Mouse (Mus musculus): ENCODE results near the gene Macrod1. TPM values are rescaled to one million over a fixed set of nuclear protein-coding genes. Genes with fewer than 3 reads are reported as not detected.
"Not testable (repeated sequence)": the region's sequence is repeated elsewhere in the genome, so short reads cannot be mapped to it uniquely, and the experiment has no call there.

Gene Macrod1
- polyA plus RNA-seq (2012; rRNA removed), result 22.3 and 27.2 TPM in 2 replicates

DNA sequence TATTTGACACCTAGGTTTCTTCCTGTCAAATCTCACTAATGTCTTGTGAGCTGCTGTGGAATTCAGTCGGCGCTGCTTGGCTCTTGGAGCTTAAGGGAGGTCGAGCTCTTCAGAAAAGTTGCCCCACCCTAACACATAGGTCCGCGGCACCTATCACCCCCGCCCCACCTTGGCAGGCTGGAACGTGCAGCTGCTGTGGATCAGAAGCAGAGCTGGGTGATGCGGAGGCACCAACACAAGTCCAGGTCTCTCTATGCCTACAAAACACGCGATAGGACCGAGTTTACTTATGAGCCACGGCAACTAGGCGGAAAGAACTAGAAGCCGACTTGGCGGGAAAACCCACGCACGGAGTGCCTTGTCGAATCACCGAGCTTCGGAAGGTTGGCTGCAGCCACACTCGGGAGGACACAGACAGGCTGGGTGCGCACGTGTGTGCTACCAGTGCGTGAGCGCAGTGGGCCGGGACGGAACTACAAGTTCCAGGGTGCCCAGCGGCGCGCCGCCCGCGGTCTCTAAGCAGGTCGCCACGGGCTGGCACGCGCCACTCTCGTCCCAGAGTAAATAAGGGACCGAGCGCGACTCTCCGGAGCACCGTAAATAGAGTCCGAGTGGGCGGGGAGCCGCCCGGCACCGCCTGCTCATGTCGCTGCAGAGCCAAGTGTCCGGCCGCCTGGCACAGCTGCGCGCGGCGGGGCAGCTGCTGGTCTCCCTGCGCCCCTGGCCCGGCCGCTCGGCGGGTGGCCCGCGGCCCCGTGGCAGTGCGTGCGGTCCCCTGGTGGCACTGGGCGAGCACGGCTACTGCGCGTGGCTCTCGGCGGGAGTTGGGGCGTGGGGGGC is at the start of gene Macrod1:
Gene Macrod1 (plus strand): TSS at position 563 of the 840 bp plus-strand sequence.
- peak in 1 of 2 experiments; percentile 80 for DNase-seq (ENCODE audit: extremely low spot score in 1 of 2, low spot score in 1 of 2)

DNA sequence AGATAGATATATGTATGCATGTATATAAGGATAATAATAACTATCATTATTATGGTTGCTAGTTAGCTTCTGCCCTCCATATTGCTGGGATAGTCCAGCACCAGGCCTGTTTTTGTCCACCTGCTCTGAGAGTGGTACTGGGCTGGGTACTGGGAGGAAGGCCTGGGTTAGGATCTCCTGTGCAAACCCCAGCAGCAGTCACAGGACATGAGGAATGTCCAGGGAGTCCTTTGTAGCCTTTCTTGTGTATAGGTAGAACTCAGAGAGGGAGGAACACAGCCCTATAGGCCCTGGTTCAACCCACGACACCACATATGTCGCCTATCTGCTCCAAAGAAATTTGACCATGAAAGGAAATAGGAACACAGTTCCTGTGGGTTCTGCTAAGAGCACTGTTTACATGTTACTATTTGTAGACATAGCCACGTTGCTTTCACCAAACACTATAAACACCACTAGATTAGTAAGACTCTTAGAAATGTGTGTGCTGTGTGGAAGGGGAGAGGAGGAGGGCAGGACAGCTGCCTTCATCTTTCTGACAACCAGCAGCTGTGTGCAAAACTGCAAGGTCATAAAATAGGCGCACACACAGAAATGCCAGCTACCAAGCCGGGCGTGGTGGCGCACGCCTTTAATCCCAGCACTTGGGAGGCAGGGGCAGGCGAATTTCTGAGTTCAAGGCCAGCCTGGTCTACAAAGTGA is 49.6 kb upstream of the Macrod1 start:
- DNase-seq (ENCODE audit: extremely low spot score in 1 of 2, low spot score in 1 of 2), result no peak

DNA sequence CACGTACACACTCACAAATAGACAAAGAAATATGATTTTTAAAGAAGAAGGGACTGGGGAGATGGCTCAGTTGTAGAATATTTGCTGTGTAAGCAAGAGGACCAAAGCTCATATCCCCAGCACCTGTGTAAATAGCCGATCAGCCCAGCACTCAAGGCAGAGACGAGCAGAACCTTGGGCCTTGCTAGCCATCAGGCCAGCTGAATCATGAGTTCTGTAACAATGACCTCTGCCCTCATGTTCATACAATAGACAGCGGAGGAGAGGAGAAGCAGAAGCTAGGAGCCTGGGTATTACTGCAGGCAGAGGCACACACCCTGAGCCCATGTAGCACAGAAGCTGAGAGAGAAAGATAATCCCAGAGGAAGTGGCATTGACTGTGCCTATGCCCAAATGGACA is 44.2 kb upstream of the Macrod1 start:
- DNase-seq (ENCODE audit: extremely low spot score in 1 of 2, low spot score in 1 of 2), result no peak

DNA sequence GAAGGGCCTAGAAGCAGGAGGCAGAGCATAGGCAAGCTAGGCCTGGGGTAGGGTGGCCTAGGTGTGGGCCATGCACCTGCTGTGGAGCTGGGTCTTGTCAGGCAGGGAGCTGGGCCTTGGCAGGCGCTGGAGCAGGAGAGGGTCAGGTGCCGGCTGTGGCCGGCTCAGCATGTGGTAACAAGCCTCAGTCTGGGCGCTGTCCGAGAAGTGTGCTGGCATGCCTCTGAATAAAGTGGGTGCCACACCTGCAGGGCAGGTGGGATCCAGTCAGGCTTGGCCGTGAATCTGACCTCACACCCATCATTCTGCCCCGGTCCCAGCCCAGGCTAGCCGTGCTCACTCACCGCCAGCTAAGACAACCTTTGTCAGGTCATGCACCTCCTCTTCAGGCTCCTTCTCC is 42.6 kb upstream of the Macrod1 start:
- no peak for DNase-seq (ENCODE audit: extremely low spot score in 1 of 2, low spot score in 1 of 2)

DNA sequence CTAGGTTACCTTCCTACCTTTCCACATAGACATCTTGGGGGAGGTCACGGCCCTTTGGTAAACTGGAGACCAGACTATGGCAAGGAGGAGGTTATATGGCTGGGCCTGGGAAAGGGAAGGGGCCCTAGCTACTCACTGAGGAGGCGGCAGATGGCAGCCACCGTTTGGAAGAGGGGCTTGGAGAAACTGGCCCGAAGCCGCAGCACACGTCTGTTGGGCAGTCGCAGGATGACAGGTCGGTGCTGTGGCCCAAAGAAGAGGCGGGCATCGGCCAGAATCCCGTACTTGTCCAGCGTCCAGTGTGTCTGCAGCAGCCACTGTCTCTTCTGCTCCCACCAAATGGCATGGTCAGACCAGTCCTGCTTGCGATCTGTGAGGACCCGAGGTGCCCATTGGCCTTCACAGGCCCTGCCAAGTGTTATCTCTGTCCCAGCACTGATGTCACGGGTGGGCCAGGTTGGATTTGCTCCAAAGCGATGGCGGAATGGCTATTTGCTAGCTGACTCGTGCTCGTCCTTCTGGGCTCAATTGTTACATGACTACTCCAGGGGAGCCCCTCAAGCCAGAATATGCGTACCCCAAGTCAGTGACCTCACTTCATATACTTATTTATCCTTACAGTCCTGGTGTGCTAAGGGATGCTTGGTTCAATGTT is 42.0 kb upstream of the Macrod1 start:
- no peak for DNase-seq (ENCODE audit: extremely low spot score in 1 of 2, low spot score in 1 of 2)

DNA sequence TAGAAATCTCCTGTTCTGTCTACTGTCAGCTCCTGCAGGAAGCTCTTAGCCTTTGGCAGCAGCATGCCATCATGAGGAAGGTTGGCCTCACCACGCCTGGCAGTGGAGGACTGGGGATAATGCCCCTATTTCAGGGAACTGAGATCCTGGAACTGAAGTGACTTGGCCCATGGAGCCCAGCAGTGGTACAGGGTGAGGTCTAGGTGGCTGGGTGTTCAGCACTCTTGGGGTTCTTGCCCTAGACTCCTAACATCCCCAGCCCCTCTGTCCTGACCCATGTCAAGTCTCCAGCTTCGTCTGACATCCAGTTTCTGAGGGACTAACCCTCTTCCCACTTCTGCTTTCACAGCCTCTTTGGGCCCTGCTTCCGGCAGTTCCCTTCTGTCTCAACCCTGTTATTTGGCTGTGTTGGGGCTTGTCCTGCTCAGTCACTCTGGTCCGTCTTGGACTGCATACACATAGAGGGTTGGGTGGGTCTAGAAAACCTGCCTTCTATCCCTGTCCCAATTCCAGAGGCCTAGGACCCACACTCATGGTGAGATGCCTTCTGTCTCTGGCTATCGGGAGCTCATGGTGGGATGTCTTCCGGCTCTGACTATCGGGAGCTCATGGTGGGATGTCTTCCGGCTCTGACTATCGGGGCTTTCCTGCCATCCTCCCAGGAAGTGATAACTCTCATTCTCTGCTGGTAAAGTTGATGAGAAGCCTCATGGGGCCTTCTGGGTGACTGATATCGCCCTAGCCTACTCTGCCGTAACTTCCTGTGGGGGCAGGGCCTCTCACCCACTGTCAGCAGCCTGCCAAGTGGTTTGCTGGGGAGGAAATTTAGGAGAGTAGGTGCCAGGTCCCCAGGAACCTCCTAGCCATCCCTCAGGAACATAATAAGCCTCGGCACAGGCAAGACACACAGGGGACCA is 38.8 kb upstream of the Macrod1 start:
- no peak for DNase-seq (ENCODE audit: extremely low spot score in 1 of 2, low spot score in 1 of 2)

DNA sequence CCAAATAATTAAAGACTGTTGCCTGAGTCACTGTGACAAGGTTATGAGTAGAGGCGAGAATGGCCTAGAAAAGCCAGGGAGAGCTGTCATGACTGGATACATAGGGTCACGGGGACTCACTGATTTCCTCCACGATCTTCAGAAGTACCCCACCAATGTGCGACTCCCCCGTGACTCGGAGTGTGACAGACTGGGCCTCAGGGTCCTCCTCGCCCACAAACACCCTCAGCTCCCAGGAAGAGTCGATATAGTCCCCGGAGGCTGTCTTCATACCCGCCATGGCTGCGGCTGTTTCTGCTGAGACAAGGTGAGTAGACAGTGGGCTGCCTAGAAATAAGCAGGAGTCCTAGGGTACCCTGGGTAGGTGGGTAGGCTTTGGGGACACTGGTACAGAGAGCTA is 38.1 kb upstream of the Macrod1 start:
- DNase-seq (ENCODE audit: extremely low spot score in 1 of 2, low spot score in 1 of 2), result no peak

DNA sequence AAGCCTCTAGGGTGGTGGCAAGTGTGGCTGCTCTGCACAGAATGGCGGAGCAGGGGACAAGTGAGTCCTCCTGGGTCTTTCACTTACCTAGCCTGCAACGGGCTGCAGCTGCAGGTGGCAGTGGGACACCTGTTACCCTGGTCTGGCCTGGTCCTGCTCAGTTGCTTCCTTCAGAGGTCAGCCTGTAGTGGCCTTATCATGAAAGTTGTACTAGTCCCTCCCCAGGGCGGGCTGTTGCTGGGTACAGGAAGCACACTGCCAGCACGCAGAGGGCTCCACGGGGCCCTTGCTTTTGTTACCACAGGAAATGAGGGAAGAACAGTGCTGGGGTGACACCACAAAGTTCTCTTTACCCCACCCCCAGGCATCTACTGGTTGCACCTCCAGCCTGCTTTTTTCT is 37.4 kb upstream of the Macrod1 start, which contains the start of gene Fermt3:
Gene Fermt3 (minus strand): TSS at position 279 of the 400 bp plus-strand sequence.
- no peak for DNase-seq (ENCODE audit: extremely low spot score in 1 of 2, low spot score in 1 of 2)

DNA sequence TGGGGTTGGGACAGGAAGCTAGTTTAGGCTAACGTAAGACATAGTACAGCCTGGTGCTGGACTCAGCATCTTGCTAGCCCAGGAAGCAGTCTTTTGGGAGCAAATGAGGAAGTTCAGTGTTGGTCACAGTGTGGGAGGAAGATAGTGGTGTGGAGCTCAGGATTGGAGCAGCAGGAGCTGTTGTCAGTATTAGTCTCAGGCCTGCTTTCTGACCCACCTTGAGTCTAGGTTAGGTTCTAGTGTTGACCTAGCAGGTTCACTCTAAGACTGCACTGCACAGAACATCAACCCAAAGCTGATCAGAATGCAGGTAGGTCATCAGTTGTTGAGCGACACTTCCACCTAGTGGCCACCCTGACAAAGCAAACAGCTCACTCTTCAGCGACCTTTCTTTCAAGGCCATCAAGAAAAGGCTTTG is 36.4 kb upstream of the Macrod1 start:
- peak in 1 of 2 experiments; percentile 46 for DNase-seq (ENCODE audit: extremely low spot score in 1 of 2, low spot score in 1 of 2)

DNA sequence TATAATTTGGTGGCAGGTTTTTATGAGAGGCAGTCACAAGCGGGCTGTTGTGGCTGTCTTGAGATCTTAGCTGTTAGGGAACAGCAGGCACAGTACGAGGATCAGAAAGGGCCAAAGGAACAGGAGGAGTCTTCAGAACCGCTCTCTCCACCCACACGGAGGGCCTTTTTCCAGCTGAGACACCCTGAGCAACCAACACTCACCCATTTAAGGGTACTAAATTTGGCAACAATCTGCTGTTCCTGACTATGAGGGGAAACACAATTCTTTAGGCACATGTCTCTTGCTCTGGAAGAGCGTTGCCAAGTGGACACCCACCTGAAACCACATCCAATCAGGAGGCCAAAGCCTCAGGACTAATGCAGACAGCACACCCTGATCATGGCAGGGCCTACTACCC is 27.1 kb upstream of the Macrod1 start:
- DNase-seq (ENCODE audit: extremely low spot score in 1 of 2, low spot score in 1 of 2), result peak; percentile 76 to 79

DNA sequence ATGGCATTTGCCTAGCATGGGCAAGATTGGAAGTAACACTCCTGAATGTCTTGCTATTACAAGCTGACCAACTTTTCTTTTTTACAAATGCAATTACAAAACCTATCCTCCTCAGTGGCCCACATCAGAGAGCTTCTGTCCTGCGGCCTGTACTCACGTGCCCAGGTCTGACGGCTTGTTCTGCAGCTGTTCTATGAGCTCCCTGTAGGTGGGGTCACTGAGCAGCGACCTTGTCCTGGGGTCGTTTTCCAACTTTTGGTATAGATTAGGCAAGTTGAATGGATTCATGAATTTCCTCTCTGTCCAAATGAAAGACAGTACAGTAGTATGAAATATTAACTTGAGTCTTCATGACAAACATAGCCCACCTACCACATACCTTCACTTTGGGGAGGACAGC is 22.6 kb upstream of the Macrod1 start:
- no peak for DNase-seq (ENCODE audit: extremely low spot score in 1 of 2, low spot score in 1 of 2)

DNA sequence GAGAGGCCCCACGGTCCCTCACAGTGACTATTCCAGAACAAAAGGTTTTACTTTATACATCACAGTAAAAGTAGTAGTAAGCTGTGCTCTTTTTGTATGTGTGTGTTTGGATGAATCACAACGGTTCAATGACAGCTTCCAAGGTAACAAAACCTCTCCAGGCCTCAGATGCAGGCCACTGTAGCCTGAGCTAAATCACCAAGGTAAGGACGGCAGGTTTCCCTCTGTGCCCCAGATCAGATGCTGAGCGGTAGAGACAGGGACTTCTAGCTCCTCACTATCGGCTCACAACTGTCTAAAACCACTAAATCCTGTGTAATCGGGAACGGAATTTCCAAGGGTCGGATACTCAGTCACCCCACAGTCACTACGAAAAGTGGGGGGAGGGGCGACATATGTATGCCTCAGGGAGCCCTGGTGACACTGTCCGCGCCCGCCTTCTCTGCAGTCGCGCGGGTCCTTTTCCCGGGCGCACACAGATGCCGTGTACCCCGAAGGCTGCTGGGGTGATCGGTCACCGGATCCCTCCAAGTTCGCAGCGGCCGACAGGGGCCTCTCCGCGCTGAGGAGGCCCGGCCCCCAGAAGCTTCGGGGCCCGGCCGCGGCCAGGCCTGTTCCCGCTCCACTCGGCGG is 17.4 kb upstream of the Macrod1 start:
- peak in 1 of 2 experiments; percentile 60 for DNase-seq (ENCODE audit: extremely low spot score in 1 of 2, low spot score in 1 of 2)

DNA sequence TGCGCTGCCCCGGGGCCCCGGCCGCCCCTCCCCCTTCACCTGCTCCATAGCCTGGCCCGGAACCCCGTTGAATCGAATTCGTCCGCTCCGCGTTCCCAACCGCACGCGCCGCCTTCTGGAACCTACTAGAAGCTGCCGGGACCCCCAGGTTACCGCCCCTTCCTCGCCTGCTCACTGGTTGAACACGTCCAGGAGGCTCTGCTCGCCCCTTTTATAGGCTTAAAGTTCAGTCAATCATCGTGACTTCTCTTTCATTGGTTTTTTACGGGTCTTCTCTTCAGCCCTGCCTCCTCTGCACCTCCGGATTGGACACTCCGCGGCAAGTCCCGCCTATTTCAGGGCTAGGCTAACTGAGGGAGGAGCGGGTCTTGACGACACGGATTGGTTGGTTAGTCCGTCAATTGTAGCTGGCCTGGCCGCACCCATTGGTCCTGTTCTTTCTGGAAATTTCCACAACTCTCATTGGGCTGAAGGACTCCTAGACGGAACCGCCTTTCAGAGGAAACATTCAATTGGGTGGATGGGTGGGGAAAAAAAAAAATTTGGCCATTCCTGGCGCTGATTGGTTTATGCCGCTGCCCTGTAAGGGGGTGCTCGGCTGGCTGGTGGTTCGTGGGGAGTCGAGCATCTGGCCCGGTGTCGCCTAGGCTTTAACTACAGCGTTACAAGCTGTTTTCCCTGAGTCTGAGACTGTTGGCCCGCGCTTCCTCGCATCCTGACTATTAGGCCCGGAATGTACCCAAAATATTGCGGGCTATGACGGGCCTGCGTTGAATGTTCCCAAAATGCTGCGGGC is 16.6 kb upstream of the Macrod1 start, which contains the start of gene Stip1:
Gene Stip1 (minus strand): TSS at position 127 of the 796 bp plus-strand sequence.
- peak; percentile 99 to 100 for DNase-seq (ENCODE audit: extremely low spot score in 1 of 2, low spot score in 1 of 2)

DNA sequence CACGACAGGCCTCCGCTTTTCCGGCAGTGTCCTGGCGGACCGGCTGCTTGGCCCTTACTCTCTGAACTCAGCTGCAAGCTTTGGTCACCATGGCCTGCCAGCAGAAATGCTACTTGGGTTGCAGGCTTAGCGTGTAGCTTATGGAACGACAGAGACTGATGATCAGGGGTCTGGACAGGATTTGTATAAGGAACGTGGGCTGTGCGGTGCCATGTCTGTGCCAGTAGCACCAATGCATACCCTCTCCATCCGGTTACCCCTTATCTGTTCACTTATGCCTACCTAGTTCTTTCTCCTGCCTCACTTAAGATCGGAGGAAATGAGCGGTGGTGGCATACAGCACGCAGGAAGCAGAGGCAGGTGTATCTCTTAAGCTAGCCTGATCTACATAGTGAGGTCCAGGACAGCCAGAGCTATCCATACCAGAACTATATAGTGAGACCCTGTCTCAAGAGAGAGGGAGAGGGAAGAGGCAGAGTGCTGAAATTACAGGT is 15.9 kb upstream of the Macrod1 start:
- DNase-seq (ENCODE audit: extremely low spot score in 1 of 2, low spot score in 1 of 2), result no peak

DNA sequence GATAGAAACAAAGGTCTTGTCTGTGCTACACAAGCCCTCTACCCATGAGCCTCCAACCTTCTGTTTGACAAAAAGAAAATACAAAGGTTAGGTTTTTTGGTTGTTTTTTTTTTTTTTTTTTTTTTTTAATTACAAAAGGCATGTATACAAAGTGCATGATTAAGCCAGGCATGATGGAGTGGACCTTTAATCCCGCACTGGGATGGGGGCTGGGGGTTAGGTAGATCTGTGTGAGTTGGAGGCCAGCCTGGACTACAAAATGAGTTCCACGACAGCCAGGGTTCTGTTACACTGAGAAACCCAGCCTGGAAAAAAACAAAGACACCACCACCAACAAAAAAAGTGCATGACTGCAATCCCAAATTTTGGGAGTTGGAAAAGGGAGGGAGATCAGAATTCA is 15.4 kb upstream of the Macrod1 start:
- no peak for DNase-seq (ENCODE audit: extremely low spot score in 1 of 2, low spot score in 1 of 2)

DNA sequence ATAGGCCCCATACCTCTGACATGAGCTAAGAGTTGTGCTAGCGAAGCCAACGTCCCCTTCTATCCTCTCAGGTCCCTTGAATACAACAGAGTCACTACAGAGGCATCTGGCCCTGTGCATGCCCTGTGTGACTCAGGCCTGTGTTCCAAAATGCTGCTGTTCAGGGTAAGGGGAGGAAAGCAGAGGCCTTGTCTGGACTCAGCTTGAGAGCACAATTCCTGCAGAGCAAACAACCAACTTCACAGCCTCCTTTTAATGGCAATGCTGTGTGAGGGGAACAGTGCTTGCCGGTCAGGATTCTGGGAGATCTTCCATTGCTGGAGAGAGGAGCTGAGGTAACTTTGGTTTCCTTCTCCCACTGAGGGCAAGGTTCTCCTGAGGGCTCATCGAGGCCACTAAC is 12.3 kb upstream of the Macrod1 start:
- DNase-seq (ENCODE audit: extremely low spot score in 1 of 2, low spot score in 1 of 2), result no peak

DNA sequence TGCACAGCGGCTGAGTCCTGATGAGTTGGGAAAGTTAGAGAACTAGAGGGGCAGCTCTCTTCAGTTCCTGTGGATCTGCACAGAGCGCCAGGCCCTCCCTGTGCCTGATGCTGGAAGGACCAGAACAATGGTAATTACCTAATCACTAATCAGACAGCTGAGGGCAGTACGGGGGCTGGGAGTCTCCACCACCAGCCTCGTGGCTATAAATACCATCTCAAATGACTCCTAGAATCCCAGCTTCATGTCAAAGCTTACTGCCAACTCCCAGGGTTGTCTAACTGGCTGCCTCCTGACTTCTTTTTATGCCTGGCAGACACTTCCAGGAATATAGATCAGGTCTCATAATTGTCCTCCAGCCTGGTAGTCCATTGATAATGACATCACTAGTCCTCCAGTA is 11.9 kb upstream of the Macrod1 start:
- DNase-seq (ENCODE audit: extremely low spot score in 1 of 2, low spot score in 1 of 2), result no peak

DNA sequence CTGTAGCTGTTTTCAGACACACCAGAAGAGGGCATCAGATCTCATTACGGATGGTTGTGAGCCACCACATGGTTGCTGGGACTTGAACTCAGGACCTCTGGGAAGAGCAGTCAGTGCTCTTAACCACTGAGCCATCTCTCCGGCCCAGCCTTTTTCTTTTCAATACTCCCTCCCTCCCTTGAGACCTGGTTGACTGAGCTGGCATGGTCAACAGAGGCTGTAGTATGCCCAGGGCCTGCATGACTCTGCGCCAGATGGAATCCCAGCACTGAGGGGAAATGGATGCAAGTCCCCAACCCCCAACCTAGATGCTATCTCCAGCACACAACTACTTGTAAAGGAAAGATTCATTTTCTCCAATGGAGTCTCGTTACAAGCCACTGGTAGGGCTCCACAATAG is 3.2 kb upstream of the Macrod1 start:
- DNase-seq (ENCODE audit: extremely low spot score in 1 of 2, low spot score in 1 of 2), result not testable (repeated sequence)

DNA sequence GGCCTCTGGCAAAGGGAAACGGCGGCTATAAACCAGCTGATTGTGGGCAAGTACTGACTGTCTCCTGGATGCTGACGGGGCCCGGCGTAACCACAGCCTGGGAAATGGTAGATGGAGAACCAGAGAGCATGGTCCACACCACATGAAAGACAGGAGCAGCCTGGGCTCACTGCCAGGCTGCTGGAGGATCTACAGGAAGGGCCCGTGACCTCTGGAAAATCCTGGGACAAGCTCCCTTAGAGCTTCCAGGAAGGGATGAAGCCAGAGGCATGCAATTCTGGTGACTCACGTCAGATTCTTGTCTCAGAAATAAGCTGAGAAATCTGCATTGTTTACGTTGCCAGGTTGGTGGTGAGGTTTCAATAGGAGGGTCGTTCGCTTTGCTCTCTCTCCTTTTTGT is 1.8 kb upstream of the Macrod1 start:
- DNase-seq (ENCODE audit: extremely low spot score in 1 of 2, low spot score in 1 of 2), result no peak

Measured in frontal cortex, adult 2 months (tissue).